Mouse (Mus musculus) midbrain, embryonic 10.5 days (tissue): ENCODE data around the gene Tsen34. TPM values are rescaled to one million over a fixed set of nuclear protein-coding genes. Genes with fewer than 3 reads are reported as not detected.
A peak's percentile ranks its signal among the peaks of the same experiment; 100 is the strongest.

Experiments
- DNase-seq: peaks from one replicate; pipeline ENCODE4 v3.0.0-alpha.2; 2017; ENCODE audit warnings: low spot score
- H3K27ac ChIP-seq: fragments of 300-500 bp; sonication (generic); replicated peaks from 2 replicates; pipeline ENCODE4 v1.5.1; 2016; ENCODE audit warnings: mild to moderate bottlenecking
- H3K27me3 ChIP-seq: fragments of 300-500 bp; sonication (generic); 2 replicates; pipeline ENCODE4 v1.6.1; 2016; ENCODE audit warnings: low read depth, mild to moderate bottlenecking; ENCODE audit not compliant: poor library complexity, severe bottlenecking
- H3K36me3 ChIP-seq: fragments of 300-500 bp; sonication (generic); 2 replicates; pipeline ENCODE4 v1.6.1; 2016; ENCODE audit warnings: mild to moderate bottlenecking, moderate library complexity
- H3K4me1 ChIP-seq: fragments of 300-500 bp; sonication (generic); 2 replicates; pipeline ENCODE4 v1.6.1; 2016
- H3K4me3 ChIP-seq: fragments of 300-500 bp; sonication (generic); 2 replicates; pipeline ENCODE4 v1.5.1; 2016; ENCODE audit warnings: mild to moderate bottlenecking, moderate library complexity
- H3K9me3 ChIP-seq: fragments of 300-500 bp; sonication (generic); replicated peaks from 2 replicates; pipeline ENCODE4 v1.6.1; 2016; ENCODE audit warnings: mild to moderate bottlenecking
- WGBS: fragments of 180-500 bp; shearing (Covaris S2); methylation state at CpG from one replicate; pipeline ENCODE4 v1.1.7; 2016; 5-methylcytosine and 5-hydroxymethylcytosine counted together
- polyA plus RNA-seq: library from polyadenylated mRNA; unstranded; fragments of >200 nt; fragmentation: Nextera tagmentation; extraction: Ambion mirVana; gene quantifications from 2 replicates; pipeline ENCODE4 v1.2.1, GENCODE M21; 2016

The Tsen34 gene
- polyA plus RNA-seq, 1 experiment from 2014 or later, result 266 TPM

DNA sequence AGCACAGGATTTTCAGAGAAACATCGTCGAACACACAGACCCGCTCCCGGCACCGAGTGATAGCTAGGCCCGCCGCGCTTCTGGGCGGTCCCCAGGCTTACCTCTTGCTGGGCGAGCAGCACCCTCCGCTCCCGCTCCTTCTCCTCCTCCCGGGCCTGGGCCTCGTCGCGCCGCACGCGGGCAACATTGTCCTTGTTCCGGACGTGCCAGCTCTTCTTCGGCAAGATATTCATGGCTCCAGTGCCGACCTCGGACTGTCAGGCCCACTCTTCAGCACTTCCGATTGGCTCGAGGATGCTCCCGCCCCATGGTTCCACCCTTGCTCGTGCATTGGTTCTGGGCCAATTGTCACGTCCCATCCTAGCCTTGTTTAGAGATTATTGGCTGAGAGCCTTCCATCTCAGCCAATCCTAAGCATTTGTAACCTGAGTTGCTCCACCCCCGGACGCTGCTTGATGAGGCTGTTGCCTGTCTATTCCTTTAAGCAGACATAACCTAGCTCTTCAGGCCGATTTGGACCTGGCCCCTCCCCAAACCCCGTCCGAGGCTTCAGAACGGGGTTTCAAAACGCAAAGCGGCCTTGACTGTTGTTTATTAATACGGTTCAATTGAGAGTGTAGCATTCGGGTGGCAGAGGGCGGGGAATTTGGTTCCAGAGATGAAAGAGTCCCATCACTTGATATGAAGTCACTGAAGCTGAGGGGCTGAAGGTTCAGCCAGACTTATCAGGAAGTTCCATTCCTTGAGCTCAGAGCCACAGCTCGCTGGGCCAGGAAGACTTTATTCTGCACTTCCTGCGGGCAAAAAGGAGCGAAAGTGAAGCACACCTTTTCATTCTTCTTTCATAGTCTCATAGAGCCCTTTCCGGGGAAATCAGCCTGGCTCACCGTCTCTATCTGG, 27.2 kb upstream of the Tsen34 start, which contains the start of gene Leng1:
TSS of gene Leng1 (minus strand) at position 626 of the 900 bp plus-strand sequence.
- no peaks in the 10 kb centered on the region for H3K27me3 ChIP-seq
- peak; percentile 93 for DNase-seq
- H3K4me3 ChIP-seq, result peak within 1 kb of the TSS; percentile 81
- WGBS, result 6% methylated on average over 45 of the region's 45 CpGs
- H3K36me3 ChIP-seq, result peaks cover 32% of the 10 kb centered on the region
- no peaks in the 10 kb centered on the region for H3K9me3 ChIP-seq
- peak within 1 kb of the TSS; percentile 91 for H3K27ac ChIP-seq
- H3K4me1 ChIP-seq, result peaks cover 30% of the 10 kb centered on the region

DNA sequence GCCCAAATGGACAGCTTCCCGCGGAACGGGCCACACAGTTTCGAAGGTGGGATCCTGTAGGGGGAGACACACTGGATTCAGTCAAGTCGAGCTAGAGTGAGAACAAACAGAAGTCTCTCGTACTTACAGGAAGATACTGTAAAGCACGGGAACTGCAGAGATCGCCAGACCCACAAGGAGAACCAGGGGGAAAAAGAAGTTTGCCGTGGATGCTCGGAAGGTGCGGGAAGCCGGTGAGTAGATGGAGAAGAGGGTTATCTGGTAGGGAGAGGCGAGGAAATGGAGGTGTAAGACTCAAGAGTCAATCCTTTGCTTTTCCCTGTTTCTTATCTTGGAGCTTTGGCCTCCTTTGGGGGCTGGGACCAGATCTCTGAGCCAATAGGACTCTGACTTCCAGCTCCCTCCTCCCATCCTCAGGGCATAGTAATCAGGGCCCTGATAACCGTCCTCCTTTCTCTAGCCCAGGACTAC, 25.7 kb upstream of the Tsen34 start:
- H3K27me3 ChIP-seq, result no peaks in the 10 kb centered on the region
- H3K27ac ChIP-seq, result no peak overlapping the region
- peaks cover 30% of the 10 kb centered on the region for H3K4me1 ChIP-seq
- no peak for DNase-seq
- peaks cover 17% of the 10 kb centered on the region for H3K36me3 ChIP-seq
- peak overlapping the region; percentile 11; the same call in 1 of the 2 replicates for H3K4me3 ChIP-seq
- H3K9me3 ChIP-seq, result no peaks in the 10 kb centered on the region
- WGBS, result 10% methylated on average over 14 of the region's 14 CpGs

DNA sequence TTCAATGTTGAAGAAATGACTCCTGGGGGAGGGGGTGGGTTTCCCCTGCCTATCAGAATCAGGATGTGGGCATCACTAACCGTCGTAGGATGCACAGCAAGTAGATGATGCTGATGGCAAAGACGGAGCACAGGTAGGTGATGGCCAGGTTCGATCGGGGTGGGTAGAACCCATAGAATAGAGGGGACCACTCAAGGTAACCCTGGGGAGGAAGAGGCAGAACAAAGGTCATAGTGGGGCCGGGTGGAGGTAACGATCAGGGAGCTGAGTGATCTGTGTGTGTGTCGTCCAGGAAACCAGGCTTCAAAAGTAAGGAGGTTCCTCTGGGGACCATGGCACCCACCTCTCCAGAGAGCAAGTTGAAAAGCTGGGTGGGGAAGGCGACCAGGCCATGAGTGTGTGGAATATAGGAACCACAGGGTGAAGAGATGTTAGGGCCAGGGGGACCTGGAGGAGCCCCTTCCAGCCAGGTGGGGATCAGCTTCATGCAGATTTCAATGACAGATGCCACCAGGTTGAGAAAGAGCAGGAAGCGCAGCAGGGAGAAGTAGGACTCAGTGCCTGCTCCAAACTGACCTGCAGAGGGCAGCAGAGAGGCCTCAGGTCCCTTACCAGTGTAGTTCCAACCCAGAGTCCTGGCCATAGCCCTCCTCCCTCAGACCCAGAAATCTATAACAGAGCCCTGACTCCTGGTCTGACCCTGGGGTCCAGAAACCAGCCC, 18.0 kb upstream of the Tsen34 start:
- Histone ChIP-seq H3K9me3 (no peaks in the 10 kb centered on the region), H3K4me1 (peaks cover 3% of the 10 kb centered on the region; the same call in 1 of the 2 replicates), H3K4me3 (peak overlapping the region; percentile 20; the same call in 1 of the 2 replicates), H3K36me3 (peaks cover 7% of the 10 kb centered on the region; the same call in 1 of the 2 replicates), H3K27ac (no peak overlapping the region), H3K27me3 (no peaks in the 10 kb centered on the region)
- WGBS, result 73% methylated on average over 10 of the region's 10 CpGs
- DNase-seq, result peak; percentile 79

DNA sequence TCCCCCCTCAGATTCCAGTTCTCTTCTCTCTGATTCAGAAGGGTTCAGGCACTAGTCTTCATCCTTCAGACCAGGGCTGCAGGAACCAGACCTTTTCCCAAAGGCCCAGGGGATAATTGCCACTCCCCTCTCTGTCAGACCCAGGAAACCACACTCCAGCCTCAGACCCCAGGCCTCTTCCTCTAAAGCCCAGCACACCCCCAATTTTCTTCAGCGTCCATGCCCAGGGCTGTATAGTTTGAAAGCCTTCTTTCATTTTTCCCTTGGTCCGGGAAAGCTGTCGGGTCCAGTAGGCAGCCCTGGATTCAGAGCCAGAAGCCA, 17.5 kb upstream of the Tsen34 start:
- no peak for DNase-seq
- H3K9me3 ChIP-seq, result no peaks in the 10 kb centered on the region
- H3K4me3 ChIP-seq, result no peak overlapping the region
- H3K36me3 ChIP-seq, result peaks cover 8% of the 10 kb centered on the region; the same call in 1 of the 2 replicates
- peaks cover 3% of the 10 kb centered on the region; the same call in 1 of the 2 replicates for H3K4me1 ChIP-seq
- no peak overlapping the region for H3K27ac ChIP-seq
- H3K27me3 ChIP-seq, result no peaks in the 10 kb centered on the region
- WGBS, result 68% methylated on average over 3 of the region's 3 CpGs

DNA sequence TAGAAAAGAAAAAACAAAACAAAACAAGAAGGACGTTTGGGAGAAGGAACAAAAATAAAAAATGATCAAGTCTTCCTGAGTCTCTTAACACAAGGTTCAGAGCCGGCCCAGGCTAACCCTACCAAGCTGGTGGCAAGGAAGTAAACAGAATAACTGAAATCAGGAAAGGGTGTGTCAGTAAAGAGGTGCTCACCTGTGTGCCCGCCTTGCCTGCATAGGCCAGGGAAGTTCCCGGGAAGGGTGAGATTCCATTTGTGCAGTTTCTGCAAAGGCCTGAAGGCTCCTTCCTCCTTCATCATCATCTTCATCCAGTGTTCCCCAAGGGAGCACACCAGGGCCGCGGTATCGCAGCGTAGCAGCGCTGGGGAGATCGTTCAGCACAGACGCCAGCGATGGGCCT, 16.3 kb upstream of the Tsen34 start:
- WGBS, result 89% methylated on average over 12 of the region's 12 CpGs
- DNase-seq, result no peak

DNA sequence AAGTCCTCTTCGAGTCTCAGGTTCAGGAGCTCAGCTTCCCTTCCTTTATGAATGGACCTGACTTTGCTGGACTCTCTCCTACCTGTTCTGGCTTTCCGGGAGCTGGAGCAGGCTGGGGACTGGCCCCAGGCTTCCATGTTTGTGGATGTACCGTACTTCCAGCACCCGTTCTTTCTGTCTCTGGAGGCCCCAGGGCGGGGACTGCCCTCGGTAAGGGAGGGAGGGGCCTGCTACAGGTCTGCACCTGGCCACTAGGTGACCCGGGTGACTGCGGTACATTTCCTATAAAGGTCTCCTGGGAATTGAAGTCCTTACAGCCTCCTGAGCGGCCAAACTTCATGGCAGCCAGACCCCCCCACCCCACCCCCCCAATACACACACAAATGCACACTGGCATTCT, 15.3 kb upstream of the Tsen34 start, which contains the start of gene Tmc4:
TSS of gene Tmc4 (minus strand) at position 212 of the 400 bp plus-strand sequence.
- no peak within 1 kb of the TSS for H3K4me3 ChIP-seq
- H3K4me1 ChIP-seq, result peaks cover 3% of the 10 kb centered on the region; the same call in 1 of the 2 replicates
- no peaks in the 10 kb centered on the region for H3K27me3 ChIP-seq
- no peaks in the 10 kb centered on the region for H3K9me3 ChIP-seq
- peaks cover 15% of the 10 kb centered on the region; the same call in 1 of the 2 replicates for H3K36me3 ChIP-seq
- 59% methylated on average over 9 of the region's 9 CpGs for WGBS
- no peak within 1 kb of the TSS for H3K27ac ChIP-seq
- no peak for DNase-seq

More for the DNA sequence above, 16.3 kb upstream of the Tsen34 start:
- no peaks in the 10 kb centered on the region for H3K9me3 ChIP-seq
- peaks cover 3% of the 10 kb centered on the region; the same call in 1 of the 2 replicates for H3K4me1 ChIP-seq
- no peak overlapping the region for H3K4me3 ChIP-seq
- no peak overlapping the region for H3K27ac ChIP-seq
- H3K36me3 ChIP-seq, result peaks cover 15% of the 10 kb centered on the region; the same call in 1 of the 2 replicates
- no peaks in the 10 kb centered on the region for H3K27me3 ChIP-seq

DNA sequence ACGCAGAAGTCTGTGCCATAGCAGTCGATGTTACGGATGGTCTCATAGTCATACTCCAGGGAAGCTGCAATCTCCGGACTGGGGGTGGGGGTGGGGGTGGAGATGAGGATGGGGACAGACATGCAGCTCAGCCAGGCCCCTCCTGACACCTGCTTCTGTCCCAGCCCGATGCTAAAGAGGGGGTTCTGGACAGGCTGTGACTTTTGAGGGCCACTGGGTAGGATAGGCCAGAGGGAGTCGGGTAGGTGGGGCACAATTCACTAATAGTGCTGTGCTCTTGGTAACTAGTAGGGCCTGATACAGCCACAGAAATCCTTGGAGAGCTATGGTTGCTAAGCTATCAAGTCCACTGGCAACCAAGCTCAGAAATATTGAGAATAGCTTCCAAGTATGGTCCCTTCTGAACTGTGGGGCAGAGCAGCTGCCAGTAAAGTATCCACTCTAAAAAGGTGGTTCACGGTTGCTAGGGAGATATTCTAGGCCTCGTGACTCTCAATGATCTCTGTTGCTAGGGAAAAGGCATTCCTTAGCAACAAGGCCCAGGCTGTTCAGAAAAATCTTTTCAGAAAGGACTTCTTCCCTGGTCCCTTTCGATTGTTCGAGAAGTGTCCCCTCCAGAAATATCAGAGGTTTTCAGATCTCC, 8.6 kb upstream of the Tsen34 start:
- 0 out of 2 replicates have a peak overlapping the region, but pooled peaks have one; percentile 14 for H3K4me3 ChIP-seq
- peaks cover 3% of the 10 kb centered on the region; the same call in 1 of the 2 replicates for H3K9me3 ChIP-seq
- peaks cover 45% of the 10 kb centered on the region for H3K36me3 ChIP-seq
- 71% methylated on average over 10 of the region's 10 CpGs for WGBS
- peak overlapping the region; percentile 78 for H3K27ac ChIP-seq
- peaks cover 25% of the 10 kb centered on the region for H3K4me1 ChIP-seq
- DNase-seq, result no peak
- no peaks in the 10 kb centered on the region for H3K27me3 ChIP-seq

DNA sequence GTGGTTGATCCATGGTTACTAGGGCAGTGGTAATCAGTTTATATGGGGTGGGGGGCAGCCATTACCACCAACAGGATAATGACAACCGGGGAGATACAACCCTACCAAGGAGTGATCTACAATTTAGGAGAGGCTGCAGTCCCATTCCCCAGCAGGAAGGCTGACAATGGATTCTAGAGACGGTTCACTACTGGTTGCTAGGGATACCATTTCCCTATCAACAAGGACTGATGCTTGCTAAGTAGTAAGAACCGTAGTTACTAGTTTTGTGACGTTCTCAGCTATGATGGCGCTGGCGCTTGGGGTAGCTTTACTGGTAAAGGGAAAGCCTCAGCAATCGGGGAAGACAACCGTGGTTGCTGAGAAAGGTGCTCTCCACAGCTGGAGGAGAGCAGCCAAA, 8.0 kb upstream of the Tsen34 start:
- peaks cover 3% of the 10 kb centered on the region; the same call in 1 of the 2 replicates for H3K9me3 ChIP-seq
- no peaks in the 10 kb centered on the region for H3K27me3 ChIP-seq
- peaks cover 45% of the 10 kb centered on the region for H3K36me3 ChIP-seq
- WGBS, result 82% methylated on average over 8 of the region's 8 CpGs
- no peak for DNase-seq
- H3K27ac ChIP-seq, result peak overlapping the region; percentile 78
- H3K4me3 ChIP-seq, result 0 out of 2 replicates have a peak overlapping the region, but pooled peaks have one; percentile 0
- H3K4me1 ChIP-seq, result peaks cover 25% of the 10 kb centered on the region

DNA sequence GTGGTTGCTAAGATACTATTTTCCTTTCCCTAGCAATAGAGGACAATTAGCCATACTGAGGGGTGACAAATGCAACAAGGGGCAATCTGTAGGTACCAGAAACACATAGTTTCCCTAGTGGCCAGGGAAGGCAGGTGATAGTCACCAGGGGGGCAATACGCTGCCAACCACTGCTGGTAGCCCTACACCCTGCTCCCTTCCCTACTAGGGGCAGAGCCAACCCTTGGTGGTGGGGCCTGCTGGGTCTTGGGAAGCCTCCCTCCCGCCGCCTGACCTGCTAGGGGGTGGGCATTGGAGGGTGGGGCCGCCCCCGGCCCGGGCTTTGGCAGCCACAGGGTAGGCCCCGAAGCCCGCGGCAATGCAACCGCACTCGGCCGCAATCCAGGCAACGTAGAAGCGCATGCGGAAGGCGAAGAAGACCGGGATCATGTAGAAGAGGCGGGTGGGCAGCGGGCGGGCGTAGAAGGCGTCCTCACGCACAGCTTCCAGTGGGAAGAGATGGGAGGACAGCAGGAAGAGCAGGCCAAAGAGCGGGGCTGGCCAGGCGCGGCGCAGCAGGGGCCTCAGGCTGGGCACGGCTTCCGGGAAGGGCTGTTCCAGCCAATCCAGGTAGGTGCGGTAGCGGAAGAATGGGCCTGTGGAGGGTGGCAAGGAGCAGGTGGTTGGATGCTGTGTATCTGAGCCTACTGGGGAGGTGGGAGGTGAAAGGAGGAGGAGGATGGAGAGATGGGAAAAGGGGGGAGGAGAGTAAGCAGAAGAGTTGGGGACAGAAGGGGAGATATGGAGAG, 7.1 kb upstream of the Tsen34 start:
- Histone ChIP-seq H3K9me3 (peaks cover 3% of the 10 kb centered on the region; the same call in 1 of the 2 replicates), H3K36me3 (peaks cover 45% of the 10 kb centered on the region), H3K4me1 (peaks cover 25% of the 10 kb centered on the region), H3K27ac (peak overlapping the region; percentile 78), H3K27me3 (no peaks in the 10 kb centered on the region), H3K4me3 (peak overlapping the region; percentile 8; the same call in 1 of the 2 replicates)
- 82% methylated on average over 31 of the region's 31 CpGs for WGBS
- no peak for DNase-seq

DNA sequence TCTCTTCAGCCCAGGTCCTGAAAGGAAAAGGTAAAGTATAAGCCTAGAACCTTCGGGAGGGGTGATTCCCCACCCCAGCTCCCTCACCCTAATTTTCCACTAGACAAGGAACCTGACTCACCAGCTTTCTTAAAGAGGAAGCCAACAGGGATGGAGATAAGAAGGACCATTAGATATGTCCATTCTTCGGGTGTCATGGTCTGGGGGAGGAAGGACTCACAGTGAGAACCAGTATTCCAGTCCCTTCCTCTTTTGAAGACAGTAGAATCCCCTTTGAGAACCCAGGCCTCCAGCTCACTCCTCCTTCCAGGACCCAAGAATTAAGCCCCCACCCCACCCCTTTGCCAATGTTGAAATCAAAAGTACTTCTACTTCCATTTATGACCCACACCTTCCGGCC, 744 bp upstream of the Tsen34 start:
- Histone ChIP-seq H3K27me3 (no peaks in the 10 kb centered on the region), H3K27ac (peak overlapping the region; percentile 92), H3K36me3 (peaks cover 39% of the 10 kb centered on the region), H3K9me3 (no peaks in the 10 kb centered on the region), H3K4me3 (peak overlapping the region; percentile 83), H3K4me1 (peaks cover 25% of the 10 kb centered on the region)
- 44% methylated on average over 3 of the region's 3 CpGs for WGBS
- DNase-seq, result no peak

DNA sequence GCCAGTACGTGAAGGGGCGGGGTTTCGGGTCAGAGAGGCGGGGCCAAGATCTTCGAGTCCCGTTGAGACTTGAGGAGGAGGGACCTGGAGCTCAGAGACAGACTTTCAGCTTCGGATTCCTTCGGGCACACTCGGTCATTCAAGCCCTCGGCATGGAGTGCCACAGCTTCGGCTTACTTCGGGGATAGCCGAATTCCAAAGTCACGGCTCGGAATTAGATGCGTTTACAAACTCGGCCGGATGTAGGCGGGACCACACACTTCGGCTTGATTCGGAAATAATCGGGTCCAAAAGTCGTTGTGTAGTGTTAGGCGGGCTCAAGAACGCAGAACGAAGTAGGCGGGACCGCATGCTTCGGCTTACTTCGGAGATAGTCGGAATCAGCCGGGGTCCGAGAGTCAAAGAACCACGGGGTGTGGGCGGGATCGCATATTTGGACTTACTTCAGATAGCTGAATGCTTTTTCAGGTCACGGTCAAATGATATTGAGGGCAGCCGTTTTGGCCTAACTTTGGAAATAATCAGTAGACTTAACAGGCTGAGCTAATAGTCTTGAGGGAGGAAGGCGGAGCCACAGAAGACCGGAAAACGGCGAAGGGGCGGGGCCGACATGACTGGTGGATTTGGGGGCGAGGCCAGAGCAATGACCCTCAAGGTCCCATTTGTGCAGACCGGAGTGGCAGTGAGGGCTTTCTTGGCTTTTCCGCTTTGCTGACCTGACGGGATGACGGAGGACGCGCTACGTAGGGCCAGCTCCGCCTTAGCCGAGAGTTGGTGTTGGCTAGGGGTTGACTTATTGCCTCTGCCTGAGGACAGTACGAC, 535 bp downstream of the Tsen34 start, which contains the start of gene Mboat7:
TSS of gene Mboat7 (minus strand) at position 537 of the 822 bp plus-strand sequence.
- under 1% methylated on average over 55 of the region's 55 CpGs for WGBS

More for the DNA sequence above, 535 bp downstream of the Tsen34 start, which contains the start of gene Mboat7:
- DNase-seq, result peak; percentile 95
- no peaks in the 10 kb centered on the region for H3K9me3 ChIP-seq
- H3K27me3 ChIP-seq, result no peaks in the 10 kb centered on the region
- H3K4me3 ChIP-seq, result peak within 1 kb of the TSS; percentile 83
- peaks cover 41% of the 10 kb centered on the region for H3K36me3 ChIP-seq
- H3K27ac ChIP-seq, result peak within 1 kb of the TSS; percentile 92
- peaks cover 25% of the 10 kb centered on the region for H3K4me1 ChIP-seq
